Mouse (Mus musculus) megakaryocyte, embryonic 14.5 days (primary cell): ENCODE measurements at regions not wholly inside any gene's neighbourhood (a gene's known extent, or its start where the extent isn't known, plus 50 kb on each side); places are given as distances from the start of the nearest gene placed in this dataset.

Source experiments
- FLI1 ChIP-seq: IDR thresholded peaks from 2 replicates; pipeline ENCODE4 v1.6.1; 2012; ENCODE audit warnings: low read length, inconsistent platforms, mixed read lengths
- GATA1 ChIP-seq: IDR thresholded peaks from 3 replicates; pipeline ENCODE4 v1.6.1; 2012; ENCODE audit warnings: mixed read lengths, low read length, inconsistent platforms, borderline replicate concordance

- TF ChIP-seq GATA1 (no peak), FLI1 (no peak)
These were observed 124.7 kb upstream of the Aco1 start for GRCm38 (mm10) chr4:40018208-40018607.
